Mouse (Mus musculus): ENCODE data around the gene Rab34.

GRCm38 (mm10) chr11:78159096-78159495 is 29.1 kb upstream of the Rab34 start:
- peak; percentile 57; the same call in 1 of the 2 replicates for TF ChIP-seq CTCF (IDR thresholded peaks at IDR 0.05; ENCODE audit: borderline replicate concordance, control insufficient read depth, extremely low read depth, insufficient read depth, low read length, poor library complexity)
- no peak for TF ChIP-seq POLR2A (IDR thresholded peaks at IDR 0.05; ENCODE audit: control insufficient read depth, extremely low read depth, insufficient read depth, low read length, poor library complexity)
